Mouse (Mus musculus): ENCODE measurements around the gene Klb.

GRCm38 (mm10) chr5:65329971-65330370 is 18.1 kb upstream of the Klb start:
- TF ChIP-seq CTCF (conservative IDR thresholded peaks at IDR 0.05; ENCODE audit: low read length) (no peak), POU5F1 (IDR thresholded peaks at IDR 0.05; ENCODE audit: borderline replicate concordance, low read length) (no peak), NANOG (IDR thresholded peaks at IDR 0.05; ENCODE audit: borderline replicate concordance, low read length) (no peak)
